Mouse (Mus musculus) thymus, adult 2 months (tissue): Measurements from ENCODE around the gene Trmt5.

Source experiments
- CTCF ChIP-seq: fragments of 200-500 bp; IDR thresholded peaks from 2 replicates; pipeline ENCODE4 v1.5.1; 2012; ENCODE audit warnings: mild to moderate bottlenecking, control low read depth, low read length, moderate library complexity, borderline replicate concordance; ENCODE audit not compliant: control insufficient read depth, poor library complexity, insufficient read depth; ENCODE audit errors: extremely low read depth
- POLR2A ChIP-seq: fragments of 200-500 bp; IDR thresholded peaks from 2 replicates; pipeline ENCODE4 v1.6.1; 2012; ENCODE audit warnings: mild to moderate bottlenecking, low read length, control low read depth, moderate library complexity; ENCODE audit not compliant: control insufficient read depth, poor library complexity, insufficient read depth; ENCODE audit errors: extremely low read depth

- TF ChIP-seq CTCF = no peak
- TF ChIP-seq POLR2A = no peak
Measured at GRCm38 (mm10) chr12:73274921-73275320, 11.6 kb downstream of the Trmt5 start.
